In the genomic region with DNA sequence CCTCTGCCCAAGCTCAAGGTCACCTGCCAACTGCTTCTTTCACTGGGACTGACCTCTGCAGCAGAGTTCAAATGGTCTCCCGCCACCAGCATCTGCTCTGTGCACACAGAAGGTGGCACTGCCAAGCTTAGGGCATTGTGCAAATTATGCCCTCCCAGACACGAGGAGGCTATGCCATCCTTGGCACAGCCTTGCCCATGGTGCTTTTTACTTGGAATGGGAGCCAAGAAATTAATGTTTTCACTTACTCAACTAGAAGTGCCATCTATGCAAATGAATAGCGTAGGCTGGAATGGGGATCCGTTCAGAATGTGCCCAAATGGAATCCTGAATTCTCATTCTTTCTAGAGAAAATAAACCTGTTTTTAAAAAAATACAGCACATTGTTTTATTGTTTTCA, we compare ENCODE assay signal across 20 mouse cellular contexts.
DNase-seq lines count a peak whose midpoint lies in the region; ATAC-seq and TF ChIP-seq lines count a peak whose summit lies in the region.
"Had no signal": no experiment of that assay in that cellular context is flagged by ENCODE, and none has a peak within 500 bp of the region (broad histone marks: within the 10 kb centered on the region; RNA-seq: fewer than 3 reads in every experiment).

No protein-coding gene starts in this region.

- H3K4me1 ChIP-seq in neural tube, embryonic 11.5 days (ENCODE audit: control insufficient read depth, insufficient read depth, low read length), result no peaks in the 10 kb centered on the region
- peaks cover 3% of the 10 kb centered on the region; the same call in 1 of the 2 replicates for H3K4me1 ChIP-seq in neural tube, embryonic 15.5 days
- H3K4me1 ChIP-seq: heart, embryonic 12.5 days had no signal

- no peak overlapping the region for H3K9ac ChIP-seq in neural tube, embryonic 11.5 days (ENCODE audit: low read length)
- no peak overlapping the region for H3K9ac ChIP-seq in neural tube, embryonic 15.5 days (replicated peaks)
- H3K9ac ChIP-seq: embryonic facial prominence, embryonic 12.5 days; heart, embryonic 12.5 days; hindbrain, embryonic 15.5 days had no signal

- peak overlapping the region; percentile 25; the same call in 1 of the 2 replicates for H3K27ac ChIP-seq in left cerebral cortex, adult 2 months
- no peak overlapping the region for H3K27ac ChIP-seq in neural tube, embryonic 11.5 days (ENCODE audit: low read depth, low read length)
- H3K27ac ChIP-seq in neural tube, embryonic 15.5 days (replicated peaks), result no peak overlapping the region
- H3K27ac ChIP-seq: embryonic facial prominence, embryonic 12.5 days; gastrocnemius, adult 2 months; hindbrain, embryonic 15.5 days had no signal

- no peaks in the 10 kb centered on the region for H3K36me3 ChIP-seq in neural tube, embryonic 11.5 days (ENCODE audit: control insufficient read depth, insufficient read depth, low read length)
- H3K36me3 ChIP-seq in neural tube, embryonic 15.5 days, result no peaks in the 10 kb centered on the region
- H3K36me3 ChIP-seq: embryonic facial prominence, embryonic 12.5 days; heart, embryonic 12.5 days; hindbrain, embryonic 15.5 days had no signal

- no peak overlapping the region for H3K4me3 ChIP-seq in left cerebral cortex, adult 2 months
- H3K4me3 ChIP-seq in neural tube, embryonic 11.5 days (ENCODE audit: low read depth, low read length), result no peak overlapping the region
- H3K4me3 ChIP-seq in neural tube, embryonic 15.5 days (replicated peaks), result no peak overlapping the region
- H3K4me3 ChIP-seq: embryonic facial prominence, embryonic 12.5 days; gastrocnemius, adult 2 months; heart, embryonic 12.5 days; hindbrain, embryonic 15.5 days had no signal

- no peak for ATAC-seq in neural tube, embryonic 11.5 days (ENCODE audit: insufficient read depth, low FRiP score, low TSS enrichment)
- no peak for ATAC-seq in neural tube, embryonic 15.5 days (ENCODE audit: low FRiP score)
- ATAC-seq: activated CD4-positive, CD25-positive, alpha-beta regulatory T cell, adult 4 months; forebrain, embryonic 16.5 days; inflammation-experienced regulatory T-cells, adult 6 months; intestine, postnatal 0 days; Patski had no signal

- no peaks in the 10 kb centered on the region for H3K9me3 ChIP-seq in neural tube, embryonic 11.5 days (ENCODE audit: control insufficient read depth, low read length)
- H3K9me3 ChIP-seq in neural tube, embryonic 15.5 days (replicated peaks), result no peaks in the 10 kb centered on the region
- H3K9me3 ChIP-seq: embryonic facial prominence, embryonic 12.5 days; hindbrain, embryonic 15.5 days had no signal

- peak; percentile 51 to 65 for DNase-seq in cerebellum, postnatal 10 days
- no peak for DNase-seq in cerebellum, adult 18-20 months
- no peak for DNase-seq in left cerebral cortex, adult 2 months (ENCODE audit: extremely low spot score in 1 of 2, low spot score in 2 of 2)
- no peak for DNase-seq in left cerebral cortex, adult 8-10 months (ENCODE audit: low spot score in 2 of 2)
- DNase-seq in neural tube, embryonic 11.5 days (ENCODE audit: low spot score), result peak; percentile 7
- peak; percentile 57 for DNase-seq in telencephalon, adult 2 months (ENCODE audit: low read depth, low spot score)
- DNase-seq: adrenal gland, adult 8-10 months; cerebellum, adult 11 months; cerebellum, adult 9-10 months; gastrocnemius, adult 2 months; gastrocnemius, postnatal 25 days had no signal

- H3K4me2 ChIP-seq in neural tube, embryonic 11.5 days (ENCODE audit: low read depth), result no peak overlapping the region
- H3K4me2 ChIP-seq in neural tube, embryonic 15.5 days, result no peak overlapping the region
- H3K4me2 ChIP-seq: embryonic facial prominence, embryonic 12.5 days; heart, embryonic 12.5 days; hindbrain, embryonic 15.5 days had no signal

- intact Hi-C loops in left cerebral cortex, adult 2 months (cut with DNase I), result no loop called here

- 83% methylated on average over 4 of the region's 4 CpGs for WGBS in neural tube, embryonic 11.5 days
- 91% methylated on average over 4 of the region's 4 CpGs for WGBS in neural tube, embryonic 15.5 days

- no peak for TF ChIP-seq CTCF in left cerebral cortex, adult 2 months (IDR thresholded peaks at IDR 0.05)

- no peaks in the 10 kb centered on the region for H3K27me3 ChIP-seq in neural tube, embryonic 11.5 days (ENCODE audit: control insufficient read depth, insufficient read depth, low read length)
- H3K27me3 ChIP-seq in neural tube, embryonic 15.5 days (replicated peaks), result no peaks in the 10 kb centered on the region
- H3K27me3 ChIP-seq: embryonic facial prominence, embryonic 12.5 days; hindbrain, embryonic 15.5 days had no signal

Comparison
In these comparisons a context has a peak if more than half of its experiments do, and no peak if none do; other contexts are left out.
1. DNase-seq: peak in cerebellum, postnatal 10 days (2 of 2), neural tube, embryonic 11.5 days (single experiment) and telencephalon, adult 2 months (single experiment); none in cerebellum, adult 18-20 months (0 of 2), left cerebral cortex, adult 2 months (0 of 2) and left cerebral cortex, adult 8-10 months (0 of 2).